Mouse (Mus musculus) hematopoietic multipotent progenitor cell, adult 10-12 weeks (in vitro differentiated cells): ENCODE measurements around the gene Vmn1r32. TPM values are rescaled to one million over a fixed set of nuclear protein-coding genes. Genes with fewer than 3 reads are reported as not detected.

Experiments
- polyA plus RNA-seq: library from polyadenylated mRNA; stranded (reverse); fragments of >175 nt; gene quantifications from 2 replicates; pipeline ENCODE4 v1.2.3, GENCODE M21; 2012; ENCODE audit warnings: low replicate concordance

Gene Vmn1r32
- not detected in 2 replicates for polyA plus RNA-seq

GRCm38 (mm10) chr6:66559996-66560395 lies at the start of gene Vmn1r32:
Gene Vmn1r32 (minus strand): TSS chr6:66560096.

GRCm38 (mm10) chr6:66535028-66535862 lies 24.7 kb downstream of the Vmn1r32 start, which contains the start of gene Mad2l1:
Gene Mad2l1 (plus strand): TSS chr6:66535390.

Other genes with a start within 250 kb of the Vmn1r32 start
- gene Mad2l1, start 24.7 kb downstream of the Vmn1r32 start, polyA plus RNA-seq: 1.7 and 3.1 TPM in 2 replicates
- gene Vmn1r33, start 58.2 kb upstream of the Vmn1r32 start, polyA plus RNA-seq: not detected in 2 replicates
- not detected in 2 replicates for gene Vmn1r34, start 83.8 kb upstream of the Vmn1r32 start, polyA plus RNA-seq
- not detected in 2 replicates for gene Vmn1r35, start 125.8 kb upstream of the Vmn1r32 start, polyA plus RNA-seq
- gene Vmn1r36, start 159.1 kb upstream of the Vmn1r32 start, polyA plus RNA-seq: not detected in 2 replicates
- gene Vmn1r37, start 169.3 kb upstream of the Vmn1r32 start, polyA plus RNA-seq: not detected in 2 replicates
- gene Vmn1r38, start 222.5 kb upstream of the Vmn1r32 start, polyA plus RNA-seq: not detected in 2 replicates